24 mouse cellular contexts compared by ENCODE assay signal in the genomic region with DNA sequence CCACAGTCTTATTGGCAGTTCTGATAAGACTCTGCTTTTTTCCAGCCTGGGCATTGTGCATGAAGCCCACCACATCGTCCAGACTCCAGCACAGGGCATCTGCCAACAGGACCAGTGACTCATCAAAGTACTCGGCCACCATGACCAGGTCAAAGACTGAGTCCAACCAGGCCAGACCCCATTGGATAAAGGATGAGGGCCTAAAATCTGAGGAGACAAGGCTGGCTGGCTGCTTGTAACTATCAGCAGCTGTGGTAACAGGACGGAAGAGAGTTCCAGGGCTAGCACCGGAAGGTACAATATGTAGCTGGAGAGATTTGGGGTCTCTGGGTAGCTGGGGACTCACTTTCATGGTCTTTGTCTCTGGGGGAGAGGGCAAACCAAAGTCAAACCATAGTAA. TPM values are rescaled to one million over a fixed set of nuclear protein-coding genes. Genes with fewer than 3 reads are reported as not detected.
"Had no signal": no experiment of that assay in that cellular context is flagged by ENCODE, and none has a peak within 500 bp of the region (broad histone marks: within the 10 kb centered on the region; RNA-seq: fewer than 3 reads in every experiment).

No protein-coding gene starts in this region.

- H3K9ac ChIP-seq: neural tube, embryonic 12.5 days; neural tube, embryonic 13.5 days; neural tube, embryonic 15.5 days; stomach, embryonic 15.5 days had no signal

- H3K27me3 ChIP-seq: neural tube, embryonic 12.5 days; neural tube, embryonic 13.5 days; neural tube, embryonic 15.5 days; stomach, embryonic 15.5 days had no signal

- H3K4me3 ChIP-seq: neural tube, embryonic 12.5 days; neural tube, embryonic 13.5 days; neural tube, embryonic 15.5 days; stomach, embryonic 15.5 days had no signal

- H3K27ac ChIP-seq: neural tube, embryonic 12.5 days; neural tube, embryonic 13.5 days; neural tube, embryonic 15.5 days; stomach, embryonic 15.5 days; stomach, postnatal 0 days had no signal

- H3K9me3 ChIP-seq: neural tube, embryonic 12.5 days; neural tube, embryonic 13.5 days; neural tube, embryonic 15.5 days; stomach, embryonic 15.5 days had no signal

- DNase-seq: retina, postnatal 1 day; right cerebral cortex, adult 18-20 months; right cerebral cortex, postnatal 14 days; right cerebral cortex, postnatal 25 days; right cerebral cortex, postnatal 4 days; spleen, adult 18-20 months; thymus, adult 18-20 months; thymus, adult 2 months; thymus, postnatal 14 days; thymus, postnatal 25 days; thymus, postnatal 36 days; thymus, postnatal 4 days had no signal

RNA-seq across cellular contexts. Expression of a gene that starts 6.9 kb away (rescaled TPM):
- total RNA-seq: neutrophil, adult 5-6 weeks had no signal

RNA-seq across cellular contexts. Expression of a gene that starts 14.0 kb away (rescaled TPM):
- total RNA-seq: neutrophil, adult 5-6 weeks had no signal
- polyA plus RNA-seq: neural tube, embryonic 11.5 days; neural tube, embryonic 13.5 days; small intestine, adult 2 months; spleen, adult 2 months; testis, adult 2 months; thymus, postnatal 0 days; urinary bladder, adult 2 months had no signal
